Mouse (Mus musculus): ENCODE measurements around the gene Cdk1. TPM values are rescaled to one million over a fixed set of nuclear protein-coding genes. Genes with fewer than 3 reads are reported as not detected.

The Cdk1 gene
- total RNA-seq, 4 experiments from 2014 or later, result 0.75 to 1.1 (median 0.82) TPM; not detected in 1

DNA sequence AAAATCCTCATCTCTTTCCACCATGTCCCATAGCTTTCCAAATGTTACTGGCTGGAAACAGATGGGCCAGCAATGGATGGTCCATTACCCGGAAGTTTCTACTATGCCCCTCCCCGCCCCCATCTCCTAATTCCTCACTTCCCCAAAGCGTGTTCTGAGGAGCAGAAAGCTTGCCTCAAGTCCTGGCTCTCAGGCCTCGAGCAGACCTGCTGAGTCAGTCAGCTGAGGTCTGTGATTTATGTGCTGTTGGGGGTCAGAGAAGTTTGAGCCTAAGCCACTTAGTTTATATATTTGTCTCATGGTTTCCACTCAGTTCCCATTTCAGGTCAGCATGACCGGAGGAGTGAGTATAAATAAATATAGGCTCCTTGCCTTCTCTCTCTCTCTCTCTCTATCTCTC lies 43.6 kb downstream of the Cdk1 start:
- DNase-seq (ENCODE audit: low spot score in 2 of 2), result no peak

DNA sequence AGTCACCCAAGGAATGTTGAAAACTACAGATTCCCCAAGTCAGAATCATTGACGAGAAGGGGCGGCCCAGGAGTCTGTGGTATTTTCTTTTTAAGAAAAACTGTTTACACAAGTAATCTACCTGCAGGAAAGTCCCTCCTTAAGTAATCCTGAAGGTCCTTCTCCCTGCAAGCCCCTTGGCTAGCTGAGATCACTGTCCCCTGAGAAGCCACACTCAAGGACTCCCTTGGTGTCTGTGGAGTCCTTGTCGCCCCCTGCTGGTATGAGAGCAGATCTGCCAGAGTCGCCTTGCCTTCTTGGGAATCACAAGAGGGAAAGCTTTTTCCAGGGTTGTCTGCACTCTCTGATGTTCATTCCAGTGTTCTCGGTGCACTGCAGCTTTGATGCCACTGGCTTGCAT lies 45.7 kb downstream of the Cdk1 start:
- peak; percentile 23 to 38 for DNase-seq (ENCODE audit: low spot score in 2 of 2)

GRCm38 (mm10) chr10:69306205-69306604 lies 46.5 kb downstream of the Cdk1 start:
- peak in 1 of 2 experiments; percentile 12 for DNase-seq (ENCODE audit: low spot score in 2 of 2)

- DNase-seq (ENCODE audit: low spot score in 2 of 2), result no peak
Observed at GRCm38 (mm10) chr10:69305600-69305999, 47.1 kb downstream of the Cdk1 start.

GRCm38 (mm10) chr10:69304819-69305218 lies 47.9 kb downstream of the Cdk1 start:
- no peak for DNase-seq (ENCODE audit: low spot score in 2 of 2)

GRCm38 (mm10) chr10:69302667-69303066 lies 50.1 kb downstream of the Cdk1 start:
- DNase-seq (ENCODE audit: low spot score in 2 of 2), result no peak

DNA sequence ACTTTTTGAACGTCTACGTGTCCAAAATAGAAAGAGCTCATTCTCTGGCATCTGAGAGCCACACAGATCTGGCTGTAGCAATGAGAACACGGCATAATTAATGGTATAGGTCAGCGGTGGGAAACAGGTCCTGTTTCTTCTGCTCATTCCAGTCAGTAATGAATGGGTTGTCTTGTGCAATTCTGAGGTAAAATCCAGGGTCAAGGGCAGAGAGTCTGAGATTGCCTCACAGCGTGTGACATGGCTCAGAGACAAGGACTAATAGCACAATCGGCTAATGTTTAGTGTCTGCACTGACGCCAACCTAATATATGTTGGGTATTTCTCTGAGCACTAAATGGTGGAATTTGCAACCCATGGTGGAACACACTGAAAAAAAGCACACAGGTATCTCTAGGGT lies 52.8 kb downstream of the Cdk1 start:
- no peak for DNase-seq (ENCODE audit: low spot score in 2 of 2)

DNA sequence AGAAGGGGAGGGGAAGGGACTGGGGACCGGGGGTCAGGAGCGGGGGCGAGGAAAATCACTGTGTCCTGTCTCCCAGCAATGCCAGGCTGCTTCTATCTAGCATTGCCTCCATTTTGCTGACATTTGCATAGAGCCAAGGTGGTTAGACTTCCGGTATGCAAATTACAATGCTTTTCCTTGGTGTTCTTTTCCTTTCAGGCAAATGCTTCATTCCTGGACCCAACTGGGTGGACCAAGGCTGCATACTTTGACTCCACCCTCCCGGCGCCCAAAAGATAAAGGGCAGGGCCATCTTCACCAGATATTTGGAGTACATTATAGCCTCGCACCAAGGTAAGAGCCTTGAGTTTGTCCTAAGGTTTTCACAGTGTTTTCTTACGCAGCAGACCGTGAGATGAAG lies 56.8 kb downstream of the Cdk1 start:
- DNase-seq (ENCODE audit: low spot score in 2 of 2), result no peak

- DNase-seq (ENCODE audit: low spot score in 2 of 2), result no peak
Observed at GRCm38 (mm10) chr10:69290736-69291135, 62.0 kb downstream of the Cdk1 start.

DNA sequence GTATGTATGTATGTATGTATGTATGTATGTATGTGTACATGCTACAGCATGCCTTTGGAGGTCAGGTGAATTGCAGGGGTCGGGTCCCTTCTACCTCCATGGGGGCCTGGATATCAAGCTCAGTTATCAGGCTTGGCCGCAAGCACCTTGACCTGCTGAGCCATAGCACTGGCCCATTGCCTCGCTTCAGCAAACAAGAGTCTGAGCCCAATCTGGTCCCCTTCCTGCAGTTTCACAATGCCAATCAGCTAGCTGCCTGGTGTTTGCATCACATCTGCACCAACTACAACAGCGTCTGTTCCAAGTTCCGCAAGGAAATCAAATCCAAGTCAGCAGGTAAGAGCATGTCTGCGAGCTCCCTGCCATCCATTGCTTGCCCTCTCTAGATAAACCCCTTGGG lies 64.0 kb downstream of the Cdk1 start:
- DNase-seq (ENCODE audit: low spot score in 2 of 2), result no peak

- DNase-seq (ENCODE audit: low spot score in 2 of 2), result no peak
Observed at GRCm38 (mm10) chr10:69288086-69288485, 64.7 kb downstream of the Cdk1 start.

DNA sequence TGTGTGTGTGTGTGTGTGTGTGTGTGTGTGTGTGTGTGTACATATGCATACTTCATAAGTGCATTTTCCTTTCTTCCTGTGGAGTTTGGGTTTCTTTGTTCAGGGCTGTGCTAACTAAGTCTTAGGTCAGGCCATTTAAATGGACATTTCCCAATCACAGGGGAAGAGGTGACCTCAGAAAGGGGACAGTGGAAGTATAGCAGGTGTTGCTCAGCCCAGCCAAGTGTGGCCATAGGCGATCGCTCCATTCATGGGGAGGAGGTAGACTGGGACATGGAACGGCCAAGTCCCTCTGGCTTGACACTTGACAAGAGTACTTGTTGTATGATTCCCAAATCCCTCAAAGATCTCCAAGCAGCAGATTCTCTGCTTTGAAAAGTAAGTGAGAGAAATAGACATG lies 65.8 kb downstream of the Cdk1 start:
- no peak for DNase-seq (ENCODE audit: low spot score in 2 of 2)

Other genes starting within 250 kb of the Cdk1 start
- 1 to 10 TPM; 5.2 to 5.8 (median 5.4) TPM for gene Rhobtb1, start 201.5 kb downstream of the Cdk1 start, total RNA-seq (2022)
- gene A930033H14Rik, start 139.8 kb downstream of the Cdk1 start, total RNA-seq (2022), result 1 to 10 TPM; 2.0 to 2.9 (median 2.2) TPM
- gene Ank3, start 45.8 kb upstream of the Cdk1 start, total RNA-seq (2022), result 100 to 1,000 TPM; 396 to 490 (median 435) TPM

Data from layer of hippocampus, adult 8-10 months (tissue).